Comparison of ENCODE assay signal across 8 mouse cellular contexts in genomic region chr7:139233714-139234113, GRCm38 (mm10). TPM values are rescaled to one million over a fixed set of nuclear protein-coding genes. Genes with fewer than 3 reads are reported as not detected.
DNase-seq lines count a peak whose midpoint lies in the region; ATAC-seq and TF ChIP-seq lines count a peak whose summit lies in the region.

No protein-coding gene starts in this region.

- no peak overlapping the region for H3K4me3 ChIP-seq in bone marrow, adult 2 months (replicated peaks; ENCODE audit: control insufficient read depth, low read depth, low read length)
- H3K4me3 ChIP-seq in heart, embryonic 13.5 days: no peak overlapping the region
- H3K4me3 ChIP-seq in kidney, postnatal 0 days (replicated peaks; ENCODE audit: low read depth, low read length): no peak overlapping the region
- no peak overlapping the region for H3K4me3 ChIP-seq in liver, embryonic 11.5 days (ENCODE audit: low read depth, low read length)

- under 1% methylated on average over 7 of the region's 7 CpGs for WGBS in bone marrow, adult 2 months
- under 1% methylated on average over 7 of the region's 7 CpGs for WGBS in heart, embryonic 13.5 days
- WGBS in kidney, postnatal 0 days: 1% methylated on average over 7 of the region's 7 CpGs
- WGBS in liver, embryonic 11.5 days: under 1% methylated on average over 7 of the region's 7 CpGs

- peak; percentile 58 for ATAC-seq in erythroid progenitor cell, adult 5-6 weeks (replicated peaks; ENCODE audit: low FRiP score, poor library complexity, severe bottlenecking)
- ATAC-seq in heart, embryonic 13.5 days (ENCODE audit: extremely low read depth, insufficient number of reproducible peaks, low FRiP score, low TSS enrichment): peak; percentile 15; the same call in 1 of the 2 replicates
- ATAC-seq in kidney, postnatal 0 days (replicated peaks; ENCODE audit: low FRiP score, low read depth): peak; percentile 81
- ATAC-seq in liver, embryonic 11.5 days (replicated peaks; ENCODE audit: low FRiP score): peak; percentile 71

- no peak overlapping the region for H3K27ac ChIP-seq in bone marrow, adult 2 months (ENCODE audit: control insufficient read depth, insufficient read depth, low read depth, low read length, poor library complexity)
- H3K27ac ChIP-seq in heart, embryonic 13.5 days (replicated peaks): peak overlapping the region; percentile 78
- H3K27ac ChIP-seq in kidney, postnatal 0 days: peak overlapping the region; percentile 60; the same call in 1 of the 2 replicates
- H3K27ac ChIP-seq in liver, embryonic 11.5 days (ENCODE audit: low read depth, low read length): no peak overlapping the region

- DNase-seq in A20 (ENCODE audit: low read depth, low spot score): peak; percentile 77
- DNase-seq in kidney, postnatal 0 days (ENCODE audit: low spot score): peak; percentile 91
- peak; percentile 66 for DNase-seq in liver, embryonic 11.5 days (ENCODE audit: low spot score)
- peak; percentile 90 for DNase-seq in naive thymus-derived CD4-positive, alpha-beta T cell, adult 2 months (ENCODE audit: low read depth)
- DNase-seq in splenic B cell, adult 2 months (ENCODE audit: low read depth, low spot score): peak; percentile 86

- H3K4me1 ChIP-seq in bone marrow, adult 2 months (ENCODE audit: control insufficient read depth, insufficient read depth, low read length): peaks cover 3% of the 10 kb centered on the region; the same call in 1 of the 2 replicates
- H3K4me1 ChIP-seq in heart, embryonic 13.5 days: peaks cover 42% of the 10 kb centered on the region
- peaks cover 7% of the 10 kb centered on the region; the same call in 1 of the 2 replicates for H3K4me1 ChIP-seq in kidney, postnatal 0 days (replicated peaks; ENCODE audit: insufficient read depth, low read length)
- H3K4me1 ChIP-seq in liver, embryonic 11.5 days (replicated peaks; ENCODE audit: control insufficient read depth, insufficient read depth, low read length): peaks cover 10% of the 10 kb centered on the region

- TF ChIP-seq POLR2A in bone marrow, adult 2 months (IDR thresholded peaks at IDR 0.05; ENCODE audit: borderline replicate concordance, control insufficient read depth, low read depth, low read length): no peak

- H3K9me3 ChIP-seq in heart, embryonic 13.5 days: no peaks in the 10 kb centered on the region
- no peaks in the 10 kb centered on the region for H3K9me3 ChIP-seq in kidney, postnatal 0 days (replicated peaks; ENCODE audit: low read length)
- no peaks in the 10 kb centered on the region for H3K9me3 ChIP-seq in liver, embryonic 11.5 days (ENCODE audit: control insufficient read depth, low read length)

- 0 out of 2 replicates have a peak overlapping the region, but pooled peaks have one; percentile 6 for H3K4me2 ChIP-seq in heart, embryonic 13.5 days
- no peak overlapping the region for H3K4me2 ChIP-seq in kidney, postnatal 0 days (ENCODE audit: low read length)
- H3K4me2 ChIP-seq in liver, embryonic 11.5 days: peak overlapping the region; percentile 24; the same call in 1 of the 2 replicates

- no peaks in the 10 kb centered on the region for H3K27me3 ChIP-seq in heart, embryonic 13.5 days (replicated peaks)
- H3K27me3 ChIP-seq in kidney, postnatal 0 days (ENCODE audit: insufficient read depth, low read length): no peaks in the 10 kb centered on the region
- no peaks in the 10 kb centered on the region for H3K27me3 ChIP-seq in liver, embryonic 11.5 days (replicated peaks; ENCODE audit: control insufficient read depth, insufficient read depth, low read length)
- H3K27me3 ChIP-seq in splenic B cell, adult 2 months (ENCODE audit: control insufficient read depth, insufficient read depth, low read length, poor library complexity, severe bottlenecking): no peaks in the 10 kb centered on the region

- H3K36me3 ChIP-seq in heart, embryonic 13.5 days: no peaks in the 10 kb centered on the region
- H3K36me3 ChIP-seq in kidney, postnatal 0 days (ENCODE audit: insufficient read depth, low read length): no peaks in the 10 kb centered on the region
- no peaks in the 10 kb centered on the region for H3K36me3 ChIP-seq in liver, embryonic 11.5 days (ENCODE audit: control insufficient read depth, insufficient read depth, low read length)
- H3K36me3 ChIP-seq in splenic B cell, adult 2 months (ENCODE audit: control insufficient read depth, insufficient read depth, low read length, poor library complexity, severe bottlenecking): no peaks in the 10 kb centered on the region

- peak; percentile 94 for TF ChIP-seq CTCF in bone marrow, adult 2 months (IDR thresholded peaks at IDR 0.05; ENCODE audit: control insufficient read depth, insufficient read depth, low read length)
- peak; percentile 97 for TF ChIP-seq CTCF in kidney, postnatal 0 days (IDR thresholded peaks at IDR 0.05; ENCODE audit: low read depth)

- 0 out of 2 replicates have a peak overlapping the region, but pooled peaks have one; percentile 40 for H3K9ac ChIP-seq in heart, embryonic 13.5 days
- H3K9ac ChIP-seq in kidney, postnatal 0 days (ENCODE audit: low read depth, low read length): no peak overlapping the region
- no peak overlapping the region for H3K9ac ChIP-seq in liver, embryonic 11.5 days (ENCODE audit: low read depth, low read length)

RNA-seq across cellular contexts. Expression of gene Pwwp2b, which starts 14.6 kb away (rescaled TPM):
- polyA plus RNA-seq in bone marrow, adult 2 months (2011; ENCODE audit: insufficient read depth, insufficient read length, low replicate concordance, missing spikeins): 1.6 and 5.6 TPM in 2 replicates
- total RNA-seq in erythroid progenitor cell, adult 5-6 weeks (2015; ENCODE audit: low replicate concordance): 2.5 TPM in 1 of 2 replicates, not detected in the other
- 0.26 TPM in 1 of 2 replicates, not detected in the other for total RNA-seq in erythroid progenitor cell, adult 5-6 weeks (2017; ENCODE audit: low replicate concordance)
- 7.3 and 8.0 TPM in 2 replicates for polyA plus RNA-seq in heart, embryonic 13.5 days (2015; fragmentation: Nextera tagmentation; extraction: Ambion mirVana)
- polyA plus RNA-seq in kidney, postnatal 0 days (2015; fragmentation: Nextera tagmentation; extraction: Ambion mirVana): 9.4 and 10.2 TPM in 2 replicates
- polyA plus RNA-seq in liver, embryonic 11.5 days (2014; fragmentation: Nextera tagmentation; extraction: Ambion mirVana): 3.3 and 3.5 TPM in 2 replicates

RNA-seq across cellular contexts. Expression of gene Stk32c, which starts 20.6 kb away (rescaled TPM):
- 3.2 TPM in 1 of 2 replicates, not detected in the other for polyA plus RNA-seq in bone marrow, adult 2 months (2011; ENCODE audit: insufficient read depth, insufficient read length, low replicate concordance, missing spikeins)
- not detected in 2 replicates for total RNA-seq in erythroid progenitor cell, adult 5-6 weeks (2015; ENCODE audit: low replicate concordance)
- total RNA-seq in erythroid progenitor cell, adult 5-6 weeks (2017; ENCODE audit: low replicate concordance): not detected in 2 replicates
- 0.11 TPM in 1 of 2 replicates, not detected in the other for polyA plus RNA-seq in heart, embryonic 13.5 days (2015; fragmentation: Nextera tagmentation; extraction: Ambion mirVana)
- polyA plus RNA-seq in kidney, postnatal 0 days (2015; fragmentation: Nextera tagmentation; extraction: Ambion mirVana): 0.19 and 0.25 TPM in 2 replicates
- 0.19 TPM in 1 of 2 replicates, not detected in the other for polyA plus RNA-seq in liver, embryonic 11.5 days (2014; fragmentation: Nextera tagmentation; extraction: Ambion mirVana)

RNA-seq across cellular contexts. Expression of gene Lrrc27, which starts 20.9 kb away (rescaled TPM):
- polyA plus RNA-seq in bone marrow, adult 2 months (2011; ENCODE audit: insufficient read depth, insufficient read length, low replicate concordance, missing spikeins): 5.2 TPM in 1 of 2 replicates, not detected in the other
- total RNA-seq in erythroid progenitor cell, adult 5-6 weeks (2015; ENCODE audit: low replicate concordance): not detected in 2 replicates
- total RNA-seq in erythroid progenitor cell, adult 5-6 weeks (2017; ENCODE audit: low replicate concordance): 0.64 and 8.5 TPM in 2 replicates
- polyA plus RNA-seq in heart, embryonic 13.5 days (2015; fragmentation: Nextera tagmentation; extraction: Ambion mirVana): 2.3 and 3.3 TPM in 2 replicates
- polyA plus RNA-seq in kidney, postnatal 0 days (2015; fragmentation: Nextera tagmentation; extraction: Ambion mirVana): 2.1 and 4.1 TPM in 2 replicates
- 2.2 and 2.6 TPM in 2 replicates for polyA plus RNA-seq in liver, embryonic 11.5 days (2014; fragmentation: Nextera tagmentation; extraction: Ambion mirVana)

Comparison
In these comparisons a context has a peak if more than half of its experiments do, and no peak if none do; other contexts are left out.
1. H3K27ac ChIP-seq: peak in heart, embryonic 13.5 days (single experiment) and kidney, postnatal 0 days (single experiment); none in bone marrow, adult 2 months (single experiment) and liver, embryonic 11.5 days (single experiment).
2. ATAC-seq: peak in every context shown above with its lines; median percentile 81 in kidney, postnatal 0 days; 71 in liver, embryonic 11.5 days; 58 in erythroid progenitor cell, adult 5-6 weeks; 15 in heart, embryonic 13.5 days.
3. Peak in every context shown above with its lines, with median percentiles within 50 percentile points of each other: DNase-seq.